Mouse (Mus musculus): ENCODE results near the gene Sez6l2. TPM values are rescaled to one million over a fixed set of nuclear protein-coding genes. Genes with fewer than 3 reads are reported as not detected.

Sez6l2 gene
- polyA plus RNA-seq, 1 experiment from 2014 or later, result 50.2 TPM

DNA sequence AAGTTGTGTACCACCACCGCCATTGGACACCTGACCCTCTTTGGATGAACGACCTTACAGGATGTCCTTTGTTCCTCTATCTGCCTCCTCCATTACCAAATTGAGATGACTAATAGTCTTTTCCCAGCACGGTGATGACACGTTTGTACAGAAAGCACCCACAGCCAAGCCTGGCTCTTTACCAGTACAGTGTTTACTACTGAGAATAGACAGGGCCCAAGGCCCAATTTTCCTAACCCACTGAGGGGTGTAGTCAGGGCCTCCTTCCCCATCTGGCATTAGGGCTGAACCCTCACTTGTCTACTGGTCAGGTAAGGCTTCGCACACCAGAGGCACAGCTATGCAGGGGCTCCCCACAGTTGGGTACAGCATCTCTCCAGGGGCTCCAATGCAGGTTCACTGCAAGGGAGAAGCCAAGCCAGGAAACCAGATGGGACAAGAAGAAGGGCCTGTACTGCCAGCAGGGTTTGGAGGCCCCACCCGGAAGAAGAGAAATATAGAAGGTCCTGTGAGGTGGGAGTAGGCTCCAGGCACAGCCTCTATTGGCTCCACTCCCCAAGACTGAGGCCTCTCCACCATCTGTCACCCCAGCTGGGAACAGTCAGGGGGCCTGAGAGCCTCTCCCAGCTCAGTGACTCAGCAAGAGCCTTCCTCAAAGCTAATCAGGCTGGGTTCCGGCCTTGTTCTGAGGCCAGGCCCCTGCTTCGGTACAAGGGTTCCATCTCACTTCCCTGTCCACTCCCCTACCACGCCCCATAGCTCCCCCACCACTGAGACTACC, 58.1 kb downstream of the Sez6l2 start:
- Histone ChIP-seq H3K9me3 (replicated peaks; ENCODE audit: control insufficient read depth, low read length, poor library complexity, severe bottlenecking) (no peaks in the 10 kb centered on the region), H3K4me3 (ENCODE audit: low read depth, low read length) (no peak overlapping the region), H3K4me2 (ENCODE audit: low read length) (no peak overlapping the region), H3K27me3 (ENCODE audit: control insufficient read depth, insufficient read depth, low read depth, low read length) (no peaks in the 10 kb centered on the region), H3K27ac (ENCODE audit: low read length) (no peak overlapping the region), H3K4me1 (ENCODE audit: control insufficient read depth, insufficient read depth, low read length) (no peaks in the 10 kb centered on the region; the same call in 1 of the 2 replicates), H3K36me3 (ENCODE audit: control insufficient read depth, insufficient read depth, low read length) (no peaks in the 10 kb centered on the region), H3K9ac (ENCODE audit: low read depth, low read length) (no peak overlapping the region)
- ATAC-seq, result no peak
- 63% methylated on average over 9 of the region's 9 CpGs for WGBS

GRCm38 (mm10) chr7:127009307-127010085, 59.1 kb downstream of the Sez6l2 start:
- H3K9me3 ChIP-seq (replicated peaks; ENCODE audit: control insufficient read depth, low read length, poor library complexity, severe bottlenecking), result no peaks in the 10 kb centered on the region
- no peak overlapping the region for H3K9ac ChIP-seq (ENCODE audit: low read depth, low read length)
- H3K27ac ChIP-seq (ENCODE audit: low read length), result no peak overlapping the region
- ATAC-seq, result no peak
- WGBS, result 86% methylated on average over 17 of the region's 17 CpGs
- peaks cover 2% of the 10 kb centered on the region; the same call in 1 of the 2 replicates for H3K4me1 ChIP-seq (ENCODE audit: control insufficient read depth, insufficient read depth, low read length)
- H3K27me3 ChIP-seq (ENCODE audit: control insufficient read depth, insufficient read depth, low read depth, low read length), result no peaks in the 10 kb centered on the region
- no peak overlapping the region for H3K4me3 ChIP-seq (ENCODE audit: low read depth, low read length)
- no peaks in the 10 kb centered on the region for H3K36me3 ChIP-seq (ENCODE audit: control insufficient read depth, insufficient read depth, low read length)
- no peak overlapping the region for H3K4me2 ChIP-seq (ENCODE audit: low read length)

GRCm38 (mm10) chr7:127011051-127011450, 60.7 kb downstream of the Sez6l2 start:
- Histone ChIP-seq H3K4me1 (ENCODE audit: control insufficient read depth, insufficient read depth, low read length) (peaks cover 14% of the 10 kb centered on the region), H3K4me3 (ENCODE audit: low read depth, low read length) (no peak overlapping the region), H3K4me2 (ENCODE audit: low read length) (no peak overlapping the region), H3K27ac (ENCODE audit: low read length) (no peak overlapping the region), H3K27me3 (ENCODE audit: control insufficient read depth, insufficient read depth, low read depth, low read length) (no peaks in the 10 kb centered on the region), H3K9me3 (replicated peaks; ENCODE audit: control insufficient read depth, low read length, poor library complexity, severe bottlenecking) (no peaks in the 10 kb centered on the region), H3K36me3 (ENCODE audit: control insufficient read depth, insufficient read depth, low read length) (peaks cover 6% of the 10 kb centered on the region), H3K9ac (ENCODE audit: low read depth, low read length) (no peak overlapping the region)
- no peak for ATAC-seq
- WGBS, result 98% methylated on average over 2 of the region's 2 CpGs

DNA sequence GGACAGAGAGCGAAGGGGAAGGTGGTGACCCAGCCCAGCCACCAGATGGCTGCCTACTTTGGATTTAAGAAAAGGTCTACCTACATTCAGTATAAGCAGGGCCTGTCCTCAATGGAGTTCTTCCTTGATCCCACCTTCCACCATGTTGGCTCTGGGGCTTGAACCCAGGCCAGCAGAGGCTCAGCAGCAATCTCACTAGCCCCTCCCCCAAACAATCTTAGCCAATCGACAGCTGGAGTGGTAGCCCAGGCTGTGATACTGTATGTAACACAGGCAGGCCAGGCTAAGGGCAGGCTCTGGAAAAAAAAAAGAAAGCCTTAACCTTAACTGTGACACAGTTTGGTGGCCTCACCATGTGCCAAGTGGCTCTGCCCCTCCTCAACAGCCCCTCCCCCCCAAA, 61.4 kb downstream of the Sez6l2 start:
- Histone ChIP-seq H3K9me3 (replicated peaks; ENCODE audit: control insufficient read depth, low read length, poor library complexity, severe bottlenecking) (no peaks in the 10 kb centered on the region), H3K9ac (ENCODE audit: low read depth, low read length) (no peak overlapping the region), H3K27ac (ENCODE audit: low read length) (no peak overlapping the region), H3K4me1 (ENCODE audit: control insufficient read depth, insufficient read depth, low read length) (peaks cover 14% of the 10 kb centered on the region), H3K27me3 (ENCODE audit: control insufficient read depth, insufficient read depth, low read depth, low read length) (no peaks in the 10 kb centered on the region), H3K4me2 (ENCODE audit: low read length) (no peak overlapping the region), H3K36me3 (ENCODE audit: control insufficient read depth, insufficient read depth, low read length) (peaks cover 6% of the 10 kb centered on the region), H3K4me3 (ENCODE audit: low read depth, low read length) (no peak overlapping the region)
- ATAC-seq, result no peak
- WGBS, result 57% methylated on average over 2 of the region's 2 CpGs

DNA sequence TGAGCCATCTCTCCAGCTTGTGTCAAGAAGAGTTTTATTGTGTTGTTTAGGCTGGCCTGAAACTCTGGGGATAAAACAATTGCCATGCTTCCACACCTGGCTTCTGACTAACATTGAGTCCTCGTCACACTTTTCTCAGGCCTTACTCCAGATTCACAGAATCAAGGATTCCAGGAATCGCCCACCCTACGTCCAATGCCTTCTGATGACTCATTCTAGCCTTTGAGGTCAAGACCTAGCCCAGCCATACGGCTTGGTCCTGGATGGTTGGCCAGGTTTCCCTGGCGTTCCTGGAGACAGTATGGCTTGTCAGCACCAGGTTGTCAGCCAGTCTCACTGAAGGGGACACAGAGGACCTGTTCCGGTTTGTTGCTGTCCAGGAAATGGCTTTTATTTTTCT, 62.0 kb downstream of the Sez6l2 start:
- peaks cover 15% of the 10 kb centered on the region for H3K4me1 ChIP-seq (ENCODE audit: control insufficient read depth, insufficient read depth, low read length)
- ATAC-seq, result no peak
- no peak overlapping the region for H3K4me2 ChIP-seq (ENCODE audit: low read length)
- no peaks in the 10 kb centered on the region for H3K9me3 ChIP-seq (replicated peaks; ENCODE audit: control insufficient read depth, low read length, poor library complexity, severe bottlenecking)
- WGBS, result 88% methylated on average over 6 of the region's 6 CpGs
- H3K9ac ChIP-seq (ENCODE audit: low read depth, low read length), result no peak overlapping the region
- no peaks in the 10 kb centered on the region for H3K27me3 ChIP-seq (ENCODE audit: control insufficient read depth, insufficient read depth, low read depth, low read length)
- H3K36me3 ChIP-seq (ENCODE audit: control insufficient read depth, insufficient read depth, low read length), result peaks cover 6% of the 10 kb centered on the region
- H3K27ac ChIP-seq (ENCODE audit: low read length), result no peak overlapping the region
- no peak overlapping the region for H3K4me3 ChIP-seq (ENCODE audit: low read depth, low read length)

GRCm38 (mm10) chr7:127012845-127013244, 62.5 kb downstream of the Sez6l2 start:
- Histone ChIP-seq H3K4me2 (ENCODE audit: low read length) (no peak overlapping the region), H3K9me3 (replicated peaks; ENCODE audit: control insufficient read depth, low read length, poor library complexity, severe bottlenecking) (no peaks in the 10 kb centered on the region), H3K27ac (ENCODE audit: low read length) (no peak overlapping the region), H3K36me3 (ENCODE audit: control insufficient read depth, insufficient read depth, low read length) (peaks cover 6% of the 10 kb centered on the region), H3K4me3 (ENCODE audit: low read depth, low read length) (no peak overlapping the region), H3K27me3 (ENCODE audit: control insufficient read depth, insufficient read depth, low read depth, low read length) (no peaks in the 10 kb centered on the region), H3K9ac (ENCODE audit: low read depth, low read length) (no peak overlapping the region), H3K4me1 (ENCODE audit: control insufficient read depth, insufficient read depth, low read length) (peaks cover 19% of the 10 kb centered on the region)
- 96% methylated on average over 10 of the region's 10 CpGs for WGBS
- ATAC-seq, result no peak

- H3K27ac ChIP-seq (ENCODE audit: low read length), result no peak overlapping the region
- peaks cover 25% of the 10 kb centered on the region for H3K4me1 ChIP-seq (ENCODE audit: control insufficient read depth, insufficient read depth, low read length)
- no peak overlapping the region for H3K9ac ChIP-seq (ENCODE audit: low read depth, low read length)
- H3K4me2 ChIP-seq (ENCODE audit: low read length), result no peak overlapping the region
- H3K36me3 ChIP-seq (ENCODE audit: control insufficient read depth, insufficient read depth, low read length), result peaks cover 6% of the 10 kb centered on the region
- ATAC-seq, result no peak
- WGBS, result 96% methylated on average over 6 of the region's 6 CpGs
- no peaks in the 10 kb centered on the region for H3K9me3 ChIP-seq (replicated peaks; ENCODE audit: control insufficient read depth, low read length, poor library complexity, severe bottlenecking)
- H3K4me3 ChIP-seq (ENCODE audit: low read depth, low read length), result no peak overlapping the region
- no peaks in the 10 kb centered on the region for H3K27me3 ChIP-seq (ENCODE audit: control insufficient read depth, insufficient read depth, low read depth, low read length)
Measured at GRCm38 (mm10) chr7:127013385-127013784, 63.0 kb downstream of the Sez6l2 start.

DNA sequence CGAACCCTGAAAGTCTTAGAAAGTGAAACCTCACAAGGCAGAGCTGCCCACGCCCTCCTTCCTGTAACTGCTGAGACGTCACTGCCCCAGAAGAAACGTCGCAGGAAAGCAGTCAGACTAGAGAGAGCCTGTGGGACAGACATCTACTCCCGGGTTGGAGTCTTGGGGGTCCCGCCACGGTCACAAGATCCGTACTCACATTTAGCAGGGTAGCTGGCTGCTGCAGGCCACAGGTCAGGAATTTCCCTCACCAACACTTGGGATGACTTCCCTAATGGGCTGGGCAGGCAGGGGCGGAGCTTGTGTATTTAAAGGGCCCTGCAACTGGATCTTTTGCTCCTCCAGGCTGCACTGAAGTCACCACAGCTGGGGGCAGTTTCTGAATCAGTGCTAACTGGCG, 64.0 kb downstream of the Sez6l2 start, which contains the start of gene Mvp:
Gene Mvp, minus strand, starts transcription at position 302 of the 400 bp plus-strand sequence.
- H3K27me3 ChIP-seq (ENCODE audit: control insufficient read depth, insufficient read depth, low read depth, low read length), result no peaks in the 10 kb centered on the region
- peak within 1 kb of the TSS; percentile 80; the same call in 1 of the 2 replicates for H3K4me2 ChIP-seq (ENCODE audit: low read length)
- peaks cover 34% of the 10 kb centered on the region for H3K4me1 ChIP-seq (ENCODE audit: control insufficient read depth, insufficient read depth, low read length)
- peak within 1 kb of the TSS; percentile 81; the same call in 1 of the 2 replicates for H3K9ac ChIP-seq (ENCODE audit: low read depth, low read length)
- peaks cover 6% of the 10 kb centered on the region for H3K36me3 ChIP-seq (ENCODE audit: control insufficient read depth, insufficient read depth, low read length)
- H3K27ac ChIP-seq (ENCODE audit: low read length), result no peak within 1 kb of the TSS
- WGBS, result 78% methylated on average over 11 of the region's 11 CpGs
- H3K9me3 ChIP-seq (replicated peaks; ENCODE audit: control insufficient read depth, low read length, poor library complexity, severe bottlenecking), result no peaks in the 10 kb centered on the region
- peak within 1 kb of the TSS; percentile 5; the same call in 1 of the 2 replicates for H3K4me3 ChIP-seq (ENCODE audit: low read depth, low read length)
- ATAC-seq, result no peak

DNA sequence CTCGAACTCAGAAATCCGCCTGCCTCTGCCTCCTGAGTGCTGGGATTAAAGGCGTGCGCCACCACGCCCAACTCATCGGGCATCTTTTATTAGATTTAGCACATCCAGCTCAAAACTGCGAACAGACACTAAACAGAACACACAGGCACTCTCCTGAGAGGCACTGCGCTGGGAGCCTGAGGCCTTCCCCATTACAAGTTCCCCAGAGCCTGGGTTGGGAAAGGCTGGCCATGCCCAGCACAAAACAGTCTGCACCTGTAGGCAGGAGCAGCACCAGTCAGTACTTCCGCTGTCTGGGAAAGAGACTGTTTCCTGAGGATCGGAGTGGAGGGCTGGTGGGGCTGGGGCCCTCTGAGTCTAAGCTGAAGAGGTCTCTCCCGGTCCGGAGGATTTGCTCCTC, 64.6 kb downstream of the Sez6l2 start:
- no peaks in the 10 kb centered on the region for H3K27me3 ChIP-seq (ENCODE audit: control insufficient read depth, insufficient read depth, low read depth, low read length)
- H3K4me2 ChIP-seq (ENCODE audit: low read length), result no peak overlapping the region
- peaks cover 6% of the 10 kb centered on the region for H3K36me3 ChIP-seq (ENCODE audit: control insufficient read depth, insufficient read depth, low read length)
- 96% methylated on average over 12 of the region's 12 CpGs for WGBS
- no peak overlapping the region for H3K9ac ChIP-seq (ENCODE audit: low read depth, low read length)
- no peak overlapping the region for H3K27ac ChIP-seq (ENCODE audit: low read length)
- no peaks in the 10 kb centered on the region for H3K9me3 ChIP-seq (replicated peaks; ENCODE audit: control insufficient read depth, low read length, poor library complexity, severe bottlenecking)
- H3K4me3 ChIP-seq (ENCODE audit: low read depth, low read length), result no peak overlapping the region
- peaks cover 40% of the 10 kb centered on the region for H3K4me1 ChIP-seq (ENCODE audit: control insufficient read depth, insufficient read depth, low read length)
- ATAC-seq, result no peak

Measured in midbrain, embryonic 16.5 days (tissue).